Mouse (Mus musculus) lung, adult 2 months (tissue): ENCODE data around the gene Slc48a1.

Experiments used
- CTCF ChIP-seq: fragments of 200-500 bp; IDR thresholded peaks from 2 replicates; pipeline ENCODE4 v1.5.1; 2011; ENCODE audit warnings: mild to moderate bottlenecking, low read length, control low read depth; ENCODE audit not compliant: insufficient read depth
- POLR2A ChIP-seq: fragments of 200-500 bp; IDR thresholded peaks from 2 replicates; pipeline ENCODE4 v1.6.1; 2011; ENCODE audit warnings: low read depth, mild to moderate bottlenecking, control low read depth, low read length, borderline replicate concordance; ENCODE audit errors: extremely low read depth

GRCm38 (mm10) chr15:97808532-97808931 is 30.2 kb downstream of the Slc48a1 start:
- TF ChIP-seq CTCF: no peak
- no peak for TF ChIP-seq POLR2A
